Mouse (Mus musculus) testis, adult 2 months (tissue): ENCODE measurements around the gene Mgat1. TPM values are rescaled to one million over a fixed set of nuclear protein-coding genes. Genes with fewer than 3 reads are reported as not detected.

Source experiments
- H3K27ac ChIP-seq: fragments of 200-500 bp; 2 replicates; pipeline ENCODE4 v1.5.1; 2012; ENCODE audit warnings: low read depth, low read length; ENCODE audit not compliant: control insufficient read depth, insufficient read depth
- H3K27me3 ChIP-seq: fragments of 200-500 bp; 2 replicates; pipeline ENCODE4 v1.6.1; 2012; ENCODE audit warnings: mild to moderate bottlenecking, low read length, moderate library complexity; ENCODE audit not compliant: control insufficient read depth, insufficient read depth
- H3K36me3 ChIP-seq: fragments of 200-500 bp; 2 replicates; pipeline ENCODE4 v1.6.1; 2012; ENCODE audit warnings: mild to moderate bottlenecking, low read length; ENCODE audit not compliant: control insufficient read depth, insufficient read depth
- H3K4me1 ChIP-seq: fragments of 200-500 bp; 2 replicates; pipeline ENCODE4 v1.6.1; 2012; ENCODE audit warnings: low read length; ENCODE audit not compliant: control insufficient read depth, insufficient read depth
- H3K4me3 ChIP-seq: fragments of 200-500 bp; 2 replicates; pipeline ENCODE4 v1.5.1; 2012; ENCODE audit warnings: low read depth, mild to moderate bottlenecking, low read length, moderate library complexity, mixed read lengths; ENCODE audit not compliant: control insufficient read depth
- CTCF ChIP-seq: fragments of 200-500 bp; IDR thresholded peaks from 2 replicates; pipeline ENCODE4 v1.5.1; 2012; ENCODE audit warnings: low read depth, mild to moderate bottlenecking, inconsistent platforms, low read length, moderate library complexity; ENCODE audit not compliant: control insufficient read depth, insufficient read depth, insufficient replicate concordance
- POLR2A ChIP-seq: fragments of 200-500 bp; IDR thresholded peaks from 2 replicates; pipeline ENCODE4 v1.6.1; 2012; ENCODE audit warnings: low read depth, mild to moderate bottlenecking, inconsistent platforms, low read length, moderate library complexity; ENCODE audit not compliant: control insufficient read depth
- polyA plus RNA-seq: library from polyadenylated mRNA; depleted of rRNA; stranded (reverse); fragments of >200 nt; gene quantifications from 2 replicates; pipeline ENCODE4 v1.2.3, GENCODE M21; 2012

Gene Mgat1
- polyA plus RNA-seq, 1 experiment = 13.9 TPM

- no peaks in the 10 kb centered on the region for H3K4me1 ChIP-seq
- no peak overlapping the region for H3K27ac ChIP-seq
- H3K36me3 ChIP-seq = no peaks in the 10 kb centered on the region
- TF ChIP-seq CTCF (no peak), POLR2A (no peak)
- H3K4me3 ChIP-seq = no peak overlapping the region
- H3K27me3 ChIP-seq = no peaks in the 10 kb centered on the region
These were observed 19.5 kb upstream of the Mgat1 start for GRCm38 (mm10) chr11:49224455-49224854.

GRCm38 (mm10) chr11:49232781-49233180, 11.2 kb upstream of the Mgat1 start:
- no peak overlapping the region for H3K4me3 ChIP-seq
- H3K4me1 ChIP-seq = no peaks in the 10 kb centered on the region
- TF ChIP-seq CTCF (no peak), POLR2A (no peak)
- no peaks in the 10 kb centered on the region for H3K27me3 ChIP-seq
- H3K36me3 ChIP-seq = no peaks in the 10 kb centered on the region
- no peak overlapping the region for H3K27ac ChIP-seq

GRCm38 (mm10) chr11:49235459-49236207, 8.4 kb upstream of the Mgat1 start:
- H3K4me3 ChIP-seq = no peak overlapping the region
- H3K27ac ChIP-seq = no peak overlapping the region
- H3K36me3 ChIP-seq = no peaks in the 10 kb centered on the region
- H3K4me1 ChIP-seq = no peaks in the 10 kb centered on the region
- H3K27me3 ChIP-seq = no peaks in the 10 kb centered on the region
- TF ChIP-seq POLR2A (no peak), CTCF (no peak)

- H3K27me3 ChIP-seq = no peaks in the 10 kb centered on the region
- no peak overlapping the region for H3K4me3 ChIP-seq
- TF ChIP-seq POLR2A (no peak), CTCF (no peak)
- no peaks in the 10 kb centered on the region for H3K36me3 ChIP-seq
- H3K4me1 ChIP-seq = no peaks in the 10 kb centered on the region
- no peak overlapping the region for H3K27ac ChIP-seq
These were observed 7.1 kb upstream of the Mgat1 start for GRCm38 (mm10) chr11:49236891-49237290.

- H3K27me3 ChIP-seq = no peaks in the 10 kb centered on the region
- no peak overlapping the region for H3K27ac ChIP-seq
- no peaks in the 10 kb centered on the region for H3K4me1 ChIP-seq
- H3K4me3 ChIP-seq = no peak overlapping the region
- H3K36me3 ChIP-seq = no peaks in the 10 kb centered on the region
- TF ChIP-seq POLR2A = no peak
- no peak for TF ChIP-seq CTCF
These were observed 6.5 kb upstream of the Mgat1 start for GRCm38 (mm10) chr11:49237532-49237931.

- Histone ChIP-seq H3K27ac (no peak overlapping the region), H3K36me3 (no peaks in the 10 kb centered on the region), H3K27me3 (no peaks in the 10 kb centered on the region), H3K4me3 (no peak overlapping the region), H3K4me1 (peaks cover 10% of the 10 kb centered on the region)
- TF ChIP-seq POLR2A = no peak
- TF ChIP-seq CTCF = no peak
These were observed 3.7 kb upstream of the Mgat1 start for GRCm38 (mm10) chr11:49240310-49240709.

DNA sequence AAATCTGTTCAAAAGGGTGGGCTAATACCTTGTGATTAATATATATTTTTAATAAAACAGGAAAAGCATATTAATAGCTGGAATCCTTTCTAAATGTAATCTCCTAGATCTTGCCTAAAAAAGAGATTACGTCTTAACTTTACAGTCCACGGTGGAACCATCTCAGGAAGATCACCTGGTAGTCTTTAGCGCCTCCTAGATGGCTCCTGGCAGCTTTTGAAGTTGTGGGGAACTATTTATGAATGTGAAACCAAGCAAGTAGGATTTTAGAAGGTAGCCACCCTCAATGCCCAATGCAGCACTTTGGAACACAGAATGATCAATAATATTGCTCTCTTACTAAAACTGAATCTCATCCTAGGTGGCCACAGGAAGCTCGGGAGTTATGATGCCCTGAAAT, 3.1 kb upstream of the Mgat1 start:
- Histone ChIP-seq H3K27ac (no peak overlapping the region), H3K36me3 (no peaks in the 10 kb centered on the region), H3K4me1 (peaks cover 11% of the 10 kb centered on the region), H3K27me3 (no peaks in the 10 kb centered on the region), H3K4me3 (no peak overlapping the region)
- TF ChIP-seq POLR2A = no peak
- no peak for TF ChIP-seq CTCF

- no peaks in the 10 kb centered on the region for H3K27me3 ChIP-seq
- H3K27ac ChIP-seq = no peak overlapping the region
- peaks cover 11% of the 10 kb centered on the region for H3K4me1 ChIP-seq
- no peaks in the 10 kb centered on the region for H3K36me3 ChIP-seq
- no peak overlapping the region for H3K4me3 ChIP-seq
- TF ChIP-seq POLR2A (no peak), CTCF (no peak)
These were observed 2.5 kb upstream of the Mgat1 start for GRCm38 (mm10) chr11:49241471-49241870.
